Mouse (Mus musculus): ENCODE measurements around the gene Plcd1. TPM values are rescaled to one million over a fixed set of nuclear protein-coding genes. Genes with fewer than 3 reads are reported as not detected.

The Plcd1 gene
- 33.7 and 35.6 TPM in 2 replicates for polyA plus RNA-seq (2016; fragmentation: Nextera tagmentation; extraction: Ambion mirVana)

DNA sequence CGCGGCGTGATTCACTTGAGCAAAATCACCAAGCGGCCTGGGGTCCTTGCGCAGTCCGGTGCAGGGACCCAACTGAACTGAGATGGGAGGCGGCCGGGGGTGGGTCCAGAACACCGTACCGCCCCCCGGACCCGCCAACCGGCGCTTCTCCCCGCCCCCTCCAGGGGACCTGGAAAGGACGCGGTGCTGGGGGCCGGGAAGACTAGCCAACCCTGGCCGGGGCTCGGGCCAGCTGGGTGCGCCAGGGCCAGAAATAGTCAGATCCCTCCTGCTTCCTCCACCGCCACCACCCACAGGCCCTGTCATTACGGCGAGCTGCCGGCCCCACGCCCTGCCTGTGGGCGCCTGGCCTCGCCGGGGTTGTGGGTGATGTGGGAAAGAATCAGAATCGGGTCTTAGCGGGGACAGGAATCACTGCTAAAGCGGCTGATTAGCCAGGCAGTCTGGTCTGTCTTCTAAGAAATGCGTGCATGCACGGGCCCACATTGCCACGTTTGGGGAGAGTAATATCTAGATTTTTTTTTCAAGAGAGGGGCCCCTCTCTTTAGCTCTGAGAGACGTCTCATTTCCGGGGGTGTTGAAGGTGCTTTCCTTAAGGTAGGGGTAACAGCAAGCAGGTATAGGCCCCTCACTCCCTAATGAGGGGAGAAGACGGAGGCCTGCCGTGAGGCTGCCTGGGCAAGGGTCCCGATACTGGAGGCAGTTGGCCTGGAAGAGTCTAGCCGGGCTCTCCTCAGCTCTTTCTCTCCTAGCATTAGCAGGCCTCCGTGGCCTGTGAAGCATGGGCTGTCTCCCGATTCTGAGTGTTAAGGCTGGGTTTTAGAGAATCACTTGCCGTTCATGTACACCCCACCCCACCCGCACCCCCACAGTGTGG lies at the start of gene Plcd1:
TSS of gene Plcd1 (minus strand) at position 84 of the 877 bp plus-strand sequence.
- Histone ChIP-seq H3K4me2 (replicated peaks) (peak within 1 kb of the TSS; percentile 81), H3K27me3 (peaks cover 33% of the 10 kb centered on the region; the same call in 1 of the 2 replicates), H3K36me3 (no peaks in the 10 kb centered on the region), H3K9me3 (replicated peaks) (no peaks in the 10 kb centered on the region), H3K27ac (peak within 1 kb of the TSS; percentile 55), H3K9ac (peak within 1 kb of the TSS; percentile 69), H3K4me1 (peaks cover 39% of the 10 kb centered on the region), H3K4me3 (peak within 1 kb of the TSS; percentile 55)
- ATAC-seq (ENCODE audit: low FRiP score): peak; percentile 74
- 9% methylated on average over 45 of the region's 45 CpGs for whole genome bisulfite sequencing

DNA sequence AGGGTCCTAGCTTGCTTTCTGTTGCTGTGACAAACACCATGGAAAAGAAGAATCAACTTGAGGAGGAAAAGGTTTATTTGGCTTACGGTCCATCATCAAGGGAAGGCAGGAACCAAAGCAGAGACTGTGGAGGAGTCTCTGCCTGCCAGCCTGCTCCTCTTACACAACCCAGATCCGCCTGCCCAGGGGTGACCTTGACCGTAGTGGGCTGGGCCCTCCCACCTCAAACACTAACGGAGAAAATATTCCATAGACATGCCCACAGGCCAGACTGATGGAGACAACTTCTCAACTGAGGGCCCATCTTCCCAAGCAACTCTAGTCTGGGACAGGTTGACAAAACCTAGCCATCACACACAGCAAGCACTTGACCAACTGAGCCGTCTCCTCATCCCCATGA lies 48.8 kb upstream of the Plcd1 start:
- Histone ChIP-seq H3K9me3 (replicated peaks) (no peaks in the 10 kb centered on the region), H3K9ac (no peak overlapping the region), H3K4me3 (no peak overlapping the region), H3K36me3 (no peaks in the 10 kb centered on the region), H3K27me3 (no peaks in the 10 kb centered on the region), H3K4me2 (replicated peaks) (no peak overlapping the region), H3K27ac (no peak overlapping the region), H3K4me1 (no peaks in the 10 kb centered on the region)
- no peak for ATAC-seq (ENCODE audit: low FRiP score)
- WGBS: 90% methylated on average over 5 of the region's 5 CpGs

DNA sequence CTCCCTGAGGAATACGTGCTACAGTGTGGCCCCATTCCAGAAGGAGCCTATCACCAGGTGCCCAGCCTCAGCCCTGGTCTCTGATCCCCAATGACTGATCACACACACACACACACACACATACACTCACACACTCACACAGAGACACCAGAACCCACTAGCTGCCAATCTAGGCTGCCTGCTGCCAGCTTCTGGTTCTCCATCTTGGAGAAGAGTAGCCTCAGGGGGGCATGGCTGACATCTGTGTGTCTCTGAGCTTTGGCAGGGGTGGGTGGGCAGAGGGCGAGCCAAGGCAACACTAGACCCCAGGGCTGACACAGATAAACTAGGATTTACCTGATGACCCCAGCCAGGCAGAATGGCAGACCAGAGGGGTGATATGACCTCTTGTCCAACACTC lies 45.5 kb upstream of the Plcd1 start:
- Histone ChIP-seq H3K9ac (no peak overlapping the region), H3K4me1 (no peaks in the 10 kb centered on the region), H3K9me3 (replicated peaks) (no peaks in the 10 kb centered on the region), H3K4me3 (no peak overlapping the region), H3K27me3 (no peaks in the 10 kb centered on the region), H3K36me3 (no peaks in the 10 kb centered on the region), H3K27ac (no peak overlapping the region), H3K4me2 (replicated peaks) (no peak overlapping the region)
- WGBS: 86% methylated on average over 2 of the region's 2 CpGs
- no peak for ATAC-seq (ENCODE audit: low FRiP score)

DNA sequence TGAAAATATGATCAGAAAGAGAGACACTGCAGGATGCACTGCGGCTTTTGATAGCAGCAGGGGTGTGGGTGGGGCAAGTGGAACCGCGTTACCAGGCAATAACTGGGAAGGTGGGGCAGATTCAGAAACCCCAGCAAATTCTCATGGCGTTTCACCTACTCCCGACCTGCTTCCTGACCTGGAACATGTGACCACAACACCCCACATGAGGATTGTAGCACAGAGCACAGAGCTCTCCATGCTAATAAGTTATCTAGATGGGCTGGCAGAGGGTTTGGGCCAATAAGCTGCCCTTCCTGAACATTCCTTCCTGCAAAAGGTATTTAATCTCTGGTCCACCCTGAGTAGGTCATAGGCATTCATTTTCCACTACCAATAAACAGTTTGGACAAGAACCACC lies 37.4 kb upstream of the Plcd1 start:
- H3K4me2 ChIP-seq (replicated peaks): no peak overlapping the region
- 75% methylated on average over 5 of the region's 5 CpGs for WGBS
- H3K9ac ChIP-seq: no peak overlapping the region
- H3K4me3 ChIP-seq: no peak overlapping the region
- ATAC-seq (ENCODE audit: low FRiP score): no peak
- no peak overlapping the region for H3K27ac ChIP-seq
- no peaks in the 10 kb centered on the region for H3K4me1 ChIP-seq
- H3K9me3 ChIP-seq (replicated peaks): no peaks in the 10 kb centered on the region
- H3K27me3 ChIP-seq: no peaks in the 10 kb centered on the region
- no peaks in the 10 kb centered on the region for H3K36me3 ChIP-seq

- Histone ChIP-seq H3K36me3 (no peaks in the 10 kb centered on the region), H3K4me2 (replicated peaks) (no peak overlapping the region), H3K4me1 (no peaks in the 10 kb centered on the region), H3K4me3 (no peak overlapping the region), H3K9ac (no peak overlapping the region), H3K27me3 (no peaks in the 10 kb centered on the region), H3K27ac (no peak overlapping the region), H3K9me3 (replicated peaks) (no peaks in the 10 kb centered on the region)
- 87% methylated on average over 12 of the region's 12 CpGs for WGBS
- ATAC-seq (ENCODE audit: low FRiP score): no peak
These were observed 35.3 kb upstream of the Plcd1 start for GRCm38 (mm10) chr9:119128436-119129181.

GRCm38 (mm10) chr9:119122596-119123369 lies 29.5 kb upstream of the Plcd1 start:
- 88% methylated on average over 18 of the region's 18 CpGs for WGBS
- Histone ChIP-seq H3K9me3 (replicated peaks) (no peaks in the 10 kb centered on the region), H3K4me2 (replicated peaks) (no peak overlapping the region), H3K9ac (no peak overlapping the region), H3K27ac (no peak overlapping the region), H3K27me3 (no peaks in the 10 kb centered on the region), H3K4me3 (no peak overlapping the region), H3K36me3 (no peaks in the 10 kb centered on the region), H3K4me1 (peaks cover 12% of the 10 kb centered on the region)
- no peak for ATAC-seq (ENCODE audit: low FRiP score)

DNA sequence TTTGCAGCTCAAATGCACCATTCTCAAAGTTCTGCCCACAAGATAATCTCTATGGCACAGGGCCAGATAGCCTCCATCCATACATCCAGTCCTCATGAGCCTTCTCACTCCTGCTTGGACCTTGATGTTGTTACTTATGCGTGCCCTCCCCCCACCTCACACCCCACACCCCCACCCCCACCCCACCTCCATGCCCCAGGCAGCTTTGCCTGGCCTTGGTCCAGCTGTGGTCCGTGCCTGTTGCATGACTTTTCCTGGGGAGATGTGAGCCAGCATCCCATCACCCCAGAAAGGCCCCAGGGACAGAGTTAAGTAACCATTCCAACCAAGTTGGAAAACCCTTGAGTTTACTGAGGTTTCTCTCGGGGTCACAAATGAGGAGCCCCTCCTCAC lies 26.9 kb upstream of the Plcd1 start:
- H3K27me3 ChIP-seq: no peaks in the 10 kb centered on the region
- H3K27ac ChIP-seq: no peak overlapping the region
- H3K4me1 ChIP-seq: peaks cover 12% of the 10 kb centered on the region
- no peak overlapping the region for H3K9ac ChIP-seq
- no peaks in the 10 kb centered on the region for H3K36me3 ChIP-seq
- H3K4me3 ChIP-seq: no peak overlapping the region
- ATAC-seq (ENCODE audit: low FRiP score): no peak
- H3K9me3 ChIP-seq (replicated peaks): no peaks in the 10 kb centered on the region
- WGBS: 76% methylated on average over 3 of the region's 3 CpGs
- H3K4me2 ChIP-seq (replicated peaks): no peak overlapping the region

DNA sequence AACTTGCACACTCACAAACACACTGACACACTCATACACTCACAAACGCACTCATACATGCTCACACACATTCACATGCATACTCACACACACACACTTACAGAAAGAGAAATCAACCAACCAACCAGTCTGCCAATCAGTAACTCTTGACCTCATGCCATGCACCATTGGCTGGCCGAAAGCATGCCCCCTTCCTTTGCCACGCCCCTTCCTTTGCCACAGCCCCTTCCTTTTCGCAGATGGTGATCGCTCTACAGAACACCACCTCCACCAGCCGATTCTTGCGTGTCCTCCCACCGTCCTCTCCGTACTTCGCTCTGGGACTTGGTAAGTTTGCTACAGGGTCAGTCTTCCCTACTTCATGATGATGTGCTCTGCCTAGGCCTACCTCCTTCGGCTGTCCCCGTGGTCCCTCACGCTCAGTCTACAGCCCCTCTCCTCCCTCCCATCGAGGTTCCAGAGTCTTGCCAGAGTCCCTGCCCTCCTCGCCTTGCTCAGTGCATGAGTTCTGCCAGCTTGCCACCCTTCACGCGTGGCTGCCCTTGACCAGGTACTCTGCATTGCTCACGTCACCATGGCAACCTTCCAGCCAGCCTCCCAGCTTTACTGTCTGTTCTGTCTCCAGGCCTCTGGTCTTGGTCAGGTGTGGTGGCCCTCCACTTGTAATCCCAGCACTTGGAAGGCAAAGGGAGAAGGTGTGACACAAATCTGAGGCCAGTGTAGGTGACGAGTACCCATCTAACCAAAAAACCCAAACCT lies 26.3 kb upstream of the Plcd1 start:
- Histone ChIP-seq H3K4me2 (replicated peaks) (no peak overlapping the region), H3K4me1 (peaks cover 12% of the 10 kb centered on the region), H3K9me3 (replicated peaks) (no peaks in the 10 kb centered on the region), H3K27me3 (no peaks in the 10 kb centered on the region), H3K9ac (no peak overlapping the region), H3K36me3 (no peaks in the 10 kb centered on the region), H3K4me3 (no peak overlapping the region), H3K27ac (no peak overlapping the region)
- 87% methylated on average over 19 of the region's 19 CpGs for WGBS
- no peak for ATAC-seq (ENCODE audit: low FRiP score)

DNA sequence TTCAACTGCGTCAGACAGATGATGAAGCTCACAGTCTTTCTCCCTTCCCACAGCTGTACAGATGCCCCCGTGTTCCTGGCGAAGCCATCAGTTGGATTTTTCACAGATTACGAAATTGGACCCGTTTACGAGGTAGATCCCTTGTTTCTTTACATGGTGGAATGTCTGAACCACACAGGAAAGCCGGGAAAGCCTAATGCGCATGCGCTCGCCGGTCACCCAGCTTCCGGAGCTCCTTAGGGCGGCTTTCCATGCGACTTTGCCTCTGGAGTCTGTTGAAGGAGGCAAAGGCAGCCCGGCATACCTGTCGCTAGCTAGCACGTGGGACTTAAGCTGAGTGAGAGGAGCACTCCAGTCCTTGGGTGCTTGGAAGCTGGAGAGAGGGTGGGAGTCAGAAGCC lies 21.6 kb upstream of the Plcd1 start:
- Histone ChIP-seq H3K36me3 (no peaks in the 10 kb centered on the region), H3K4me2 (replicated peaks) (no peak overlapping the region), H3K27ac (no peak overlapping the region), H3K27me3 (no peaks in the 10 kb centered on the region), H3K9ac (no peak overlapping the region), H3K9me3 (replicated peaks) (no peaks in the 10 kb centered on the region), H3K4me1 (peaks cover 11% of the 10 kb centered on the region), H3K4me3 (no peak overlapping the region)
- ATAC-seq (ENCODE audit: low FRiP score): no peak
- 88% methylated on average over 17 of the region's 17 CpGs for WGBS

DNA sequence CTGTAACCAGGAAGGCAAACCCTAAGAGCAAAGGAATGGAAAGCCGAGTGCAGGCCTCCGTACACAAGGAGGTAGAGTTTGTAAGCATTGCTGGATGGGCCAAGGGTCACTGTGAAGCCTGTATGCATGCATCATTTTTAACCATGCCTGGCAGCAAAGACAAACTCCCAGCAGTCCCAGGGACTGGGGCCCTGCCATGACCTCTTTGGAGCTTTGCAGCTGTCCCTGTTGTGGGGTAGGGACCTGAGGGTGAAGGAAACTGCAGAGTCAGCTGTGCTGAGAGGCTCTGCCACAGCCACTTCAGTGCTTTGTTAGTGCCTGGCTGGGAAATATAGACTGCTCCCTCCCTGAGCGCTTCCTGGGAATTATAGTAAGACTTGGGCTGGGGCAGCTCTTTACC lies 17.3 kb upstream of the Plcd1 start:
- Histone ChIP-seq H3K9ac (no peak overlapping the region), H3K36me3 (no peaks in the 10 kb centered on the region), H3K4me1 (peaks cover 13% of the 10 kb centered on the region), H3K27me3 (no peaks in the 10 kb centered on the region), H3K9me3 (replicated peaks) (no peaks in the 10 kb centered on the region), H3K4me2 (replicated peaks) (no peak overlapping the region), H3K27ac (no peak overlapping the region), H3K4me3 (no peak overlapping the region)
- 26% methylated on average over 3 of the region's 3 CpGs for WGBS
- no peak for ATAC-seq (ENCODE audit: low FRiP score)

- no peak for ATAC-seq (ENCODE audit: low FRiP score)
- H3K27ac ChIP-seq: no peak overlapping the region
- 62% methylated on average over 12 of the region's 12 CpGs for WGBS
These were observed 16.5 kb upstream of the Plcd1 start for GRCm38 (mm10) chr9:119109685-119110353.

More at GRCm38 (mm10) chr9:119109685-119110353, 16.5 kb upstream of the Plcd1 start:
- peaks cover 13% of the 10 kb centered on the region for H3K4me1 ChIP-seq
- no peaks in the 10 kb centered on the region for H3K9me3 ChIP-seq (replicated peaks)
- no peaks in the 10 kb centered on the region for H3K36me3 ChIP-seq
- no peaks in the 10 kb centered on the region for H3K27me3 ChIP-seq
- H3K9ac ChIP-seq: no peak overlapping the region
- no peak overlapping the region for H3K4me3 ChIP-seq
- H3K4me2 ChIP-seq (replicated peaks): no peak overlapping the region

Data from hindbrain, embryonic 12.5 days (tissue).